Mouse (Mus musculus) leukemia stem cell, adult 10-12 weeks (primary cell): ENCODE data around the gene Rhox8. TPM values are rescaled to one million over a fixed set of nuclear protein-coding genes. Genes with fewer than 3 reads are reported as not detected.

Source experiments
- polyA plus RNA-seq: library from polyadenylated mRNA; stranded (reverse); fragments of >175 nt; gene quantifications from 2 replicates; pipeline ENCODE4 v1.2.3, GENCODE M21; 2012; ENCODE audit warnings: low replicate concordance

Gene Rhox8
- polyA plus RNA-seq, result not detected in 2 replicates

GRCm38 (mm10) chrX:37878844-37879243 lies at the start of gene Rhox8:
Gene Rhox8, minus strand, starts transcription at chrX:37878944.

DNA sequence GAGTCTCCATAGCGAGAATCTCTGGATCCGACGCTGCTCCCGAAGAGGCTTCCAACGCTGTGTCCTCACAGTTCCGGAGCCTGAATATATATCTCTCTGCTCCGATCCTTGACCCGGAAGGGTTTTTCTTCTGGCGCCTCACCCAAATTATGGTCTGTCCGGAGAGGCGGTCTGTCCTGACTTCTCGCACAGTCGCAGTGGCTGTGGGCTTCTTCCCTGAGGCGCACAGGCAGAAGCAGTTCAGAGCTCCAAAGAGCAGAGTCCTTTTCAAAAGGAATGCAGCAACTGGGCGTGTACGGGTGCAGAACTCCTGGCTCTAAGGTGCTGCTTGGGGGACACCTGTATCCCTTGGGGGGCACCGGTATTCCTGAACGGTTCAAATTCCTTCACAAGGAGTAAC lies 22.9 kb upstream of the Rhox8 start, which contains the start of gene Rhox9:
Rhox9 (minus strand) TSS at position 101 of the 400 bp plus-strand sequence.

DNA sequence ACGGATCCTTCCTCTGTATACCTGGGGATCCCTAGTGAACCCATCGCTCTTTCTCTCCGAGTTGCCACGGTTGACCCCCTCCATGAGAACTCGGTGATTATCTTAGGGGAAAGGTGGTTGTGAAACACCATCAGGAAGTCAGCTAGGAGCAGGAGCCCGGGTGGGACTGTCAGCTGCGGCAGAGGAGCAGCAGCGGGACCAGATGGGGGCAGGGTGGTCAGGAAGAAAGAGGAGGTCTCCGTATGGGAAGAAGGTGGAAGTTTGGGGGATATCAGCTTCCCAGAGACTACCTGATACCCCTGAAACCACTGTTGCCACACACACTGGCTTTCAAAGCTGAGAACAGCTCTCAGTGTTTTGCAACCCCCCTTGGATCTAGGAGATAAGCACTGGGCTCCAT lies 18.4 kb upstream of the Rhox8 start, which contains the start of gene Rhox7b:
Rhox7b (minus strand) TSS at position 101 of the 400 bp plus-strand sequence.

DNA sequence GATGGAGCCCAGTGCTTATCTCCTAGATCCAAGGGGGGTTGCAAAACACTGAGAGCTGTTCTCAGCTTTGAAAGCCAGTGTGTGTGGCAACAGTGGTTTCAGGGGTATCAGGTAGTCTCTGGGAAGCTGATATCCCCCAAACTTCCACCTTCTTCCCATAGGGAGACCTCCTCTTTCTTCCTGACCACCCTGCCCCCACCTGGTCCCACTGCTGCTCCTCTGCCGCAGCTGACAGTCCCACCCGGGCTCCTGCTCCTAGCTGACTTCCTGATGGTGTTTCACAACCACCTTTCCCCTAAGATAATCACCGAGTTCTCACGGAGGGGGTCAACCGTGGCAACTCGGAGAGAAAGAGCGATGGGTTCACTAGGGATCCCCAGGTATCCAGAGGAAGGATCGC lies 47.4 kb downstream of the Rhox8 start, which contains the start of gene Rhox7a:
Rhox7a (plus strand) TSS at position 301 of the 400 bp plus-strand sequence.

DNA sequence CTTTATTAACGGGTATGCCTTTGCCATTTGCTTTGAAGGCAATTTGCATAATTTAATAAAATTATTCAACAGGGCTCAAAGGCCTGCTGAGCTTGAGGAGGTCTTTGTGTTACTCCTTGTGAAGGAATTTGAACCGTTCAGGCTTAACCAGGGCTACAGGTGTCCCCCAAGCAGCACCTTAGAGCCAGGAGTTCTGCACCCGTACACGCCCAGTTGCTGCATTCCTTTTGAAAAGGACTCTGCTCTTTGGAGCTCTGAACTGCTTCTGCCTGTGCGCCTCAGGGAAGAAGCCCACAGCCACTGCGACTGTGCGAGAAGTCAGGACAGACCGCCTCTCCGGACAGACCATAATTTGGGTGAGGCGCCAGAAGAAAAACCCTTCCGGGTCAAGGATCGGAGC lies 52.1 kb downstream of the Rhox8 start, which contains the start of gene Rhox6:
Rhox6 (plus strand) TSS at position 301 of the 400 bp plus-strand sequence.

Other genes starting within 250 kb of the Rhox8 start
- not detected in 2 replicates for gene Rhox2g, start 235.5 kb downstream of the Rhox8 start, polyA plus RNA-seq
- not detected in 2 replicates for gene Rhox4g, start 227.6 kb downstream of the Rhox8 start, polyA plus RNA-seq
- gene Rhox3h, start 210.2 kb downstream of the Rhox8 start, polyA plus RNA-seq, result not detected in 2 replicates
- gene Rhox2h, start 205.7 kb downstream of the Rhox8 start, polyA plus RNA-seq, result not detected in 2 replicates
- gene Rhox5, start 74.1 kb downstream of the Rhox8 start, polyA plus RNA-seq, result not detected in 2 replicates
- not detected in 2 replicates for gene Rhox6, start 52.0 kb downstream of the Rhox8 start, polyA plus RNA-seq
- not detected in 2 replicates for gene Rhox7a, start 47.3 kb downstream of the Rhox8 start, polyA plus RNA-seq
- gene Rhox7b, start 18.3 kb upstream of the Rhox8 start, polyA plus RNA-seq, result not detected in 2 replicates
- gene Rhox9, start 22.8 kb upstream of the Rhox8 start, polyA plus RNA-seq, result not detected in 2 replicates
- not detected in 2 replicates for gene Btg1-ps1, start 139.9 kb upstream of the Rhox8 start, polyA plus RNA-seq
- gene Btg1-ps2, start 164.2 kb upstream of the Rhox8 start, polyA plus RNA-seq, result not detected in 2 replicates
- not detected in 2 replicates for gene Rhox10, start 187.5 kb upstream of the Rhox8 start, polyA plus RNA-seq
- gene Rhox11, start 206.2 kb upstream of the Rhox8 start, polyA plus RNA-seq, result not detected in 2 replicates
- gene Rhox12, start 232.0 kb upstream of the Rhox8 start, polyA plus RNA-seq, result not detected in 2 replicates
- gene Rhox13, start 242.3 kb upstream of the Rhox8 start, polyA plus RNA-seq, result not detected in 2 replicates